Mouse (Mus musculus) liver, adult 2 months (tissue): ENCODE measurements around the gene Faf1. TPM values are rescaled to one million over a fixed set of nuclear protein-coding genes. Genes with fewer than 3 reads are reported as not detected.
A peak's percentile ranks its signal among the peaks of the same experiment; 100 is the strongest.

Experiments used
- DNase-seq: peaks from one replicate; pipeline ENCODE4 v3.0.0-alpha.2; 2011; ENCODE audit warnings: low read depth, low spot score; ENCODE audit errors: extremely low read depth
- H3K27ac ChIP-seq: fragments of 200-500 bp; replicated peaks from 2 replicates; pipeline ENCODE4 v1.5.1; 2012; ENCODE audit warnings: low read depth, mild to moderate bottlenecking, control low read depth, inconsistent platforms, low read length; ENCODE audit not compliant: insufficient read depth
- H3K27me3 ChIP-seq: fragments of 200-500 bp; 2 replicates; pipeline ENCODE4 v1.6.1; 2012; ENCODE audit warnings: mild to moderate bottlenecking, moderate library complexity, low read length, inconsistent platforms; ENCODE audit not compliant: control insufficient read depth, insufficient read depth
- H3K36me3 ChIP-seq: fragments of 200-500 bp; 2 replicates; pipeline ENCODE4 v1.6.1; 2012; ENCODE audit warnings: low read length, inconsistent platforms; ENCODE audit not compliant: control insufficient read depth, insufficient read depth
- H3K4me1 ChIP-seq: fragments of 200-500 bp; 2 replicates; pipeline ENCODE4 v1.6.1; 2011; ENCODE audit warnings: low read length; ENCODE audit not compliant: control insufficient read depth, insufficient read depth
- H3K4me3 ChIP-seq: fragments of 200-500 bp; 2 replicates; pipeline ENCODE4 v1.5.1; 2011; ENCODE audit warnings: low read depth, mild to moderate bottlenecking, control low read depth, low read length, moderate library complexity; ENCODE audit not compliant: insufficient read depth
- H3K79me2 ChIP-seq: fragments of 200-500 bp; 2 replicates; pipeline ENCODE4 v1.6.1; 2012; ENCODE audit warnings: inconsistent platforms, mild to moderate bottlenecking, low read length, moderate library complexity; ENCODE audit not compliant: control insufficient read depth, insufficient read depth
- H3K9ac ChIP-seq: fragments of 200-500 bp; 2 replicates; pipeline ENCODE4 v1.6.1; 2012; ENCODE audit warnings: low read depth, mild to moderate bottlenecking, control low read depth, inconsistent platforms, low read length
- CTCF ChIP-seq: fragments of 200-500 bp; IDR thresholded peaks from 2 replicates; pipeline ENCODE4 v1.5.1; 2011; ENCODE audit warnings: low read depth, low read length, control low read depth
- POLR2A ChIP-seq: fragments of 200-500 bp; IDR thresholded peaks from 2 replicates; pipeline ENCODE4 v1.6.1; 2011; ENCODE audit warnings: low read length, control low read depth; ENCODE audit not compliant: insufficient read depth; ENCODE audit errors: extremely low read depth
- WGBS: fragments of 180-500 bp; shearing (Covaris S2); methylation state at CpG from one replicate; pipeline ENCODE4 v1.1.7; 2018; 5-methylcytosine and 5-hydroxymethylcytosine counted together
- polyA plus RNA-seq: library from polyadenylated mRNA; depleted of rRNA; stranded (reverse); fragments of >200 nt; gene quantifications from 2 replicates; pipeline ENCODE4 v1.2.3, GENCODE M21; 2012
- total RNA-seq: library from RNA; depleted of rRNA; stranded (reverse); fragments of >200 nt; gene quantifications from 2 replicates; pipeline ENCODE4 v1.2.3, GENCODE M21; 2014

Gene Faf1
- total and polyA plus RNA-seq, 2 experiments, result 4.7 to 21.7 TPM

- 3% methylated on average over 66 of the region's 66 CpGs for WGBS
- Histone ChIP-seq H3K36me3 (no peaks in the 10 kb centered on the region), H3K9ac (no peak overlapping the region), H3K27me3 (peaks cover 53% of the 10 kb centered on the region), H3K79me2 (no peaks in the 10 kb centered on the region), H3K4me3 (no peak overlapping the region), H3K4me1 (no peaks in the 10 kb centered on the region; the same call in 1 of the 2 replicates), H3K27ac (no peak overlapping the region)
- no peak for TF ChIP-seq POLR2A
- TF ChIP-seq CTCF, result no peak
- DNase-seq, result no peak
These were observed 303.3 kb downstream of the Faf1 start for GRCm38 (mm10) chr4:109979461-109980320.

GRCm38 (mm10) chr4:109980321-109981082, 304.1 kb downstream of the Faf1 start:
- WGBS, result 9% methylated on average over 29 of the region's 29 CpGs
- Histone ChIP-seq H3K9ac (no peak overlapping the region), H3K27ac (no peak overlapping the region), H3K36me3 (no peaks in the 10 kb centered on the region), H3K79me2 (no peaks in the 10 kb centered on the region), H3K27me3 (peaks cover 58% of the 10 kb centered on the region), H3K4me1 (no peaks in the 10 kb centered on the region; the same call in 1 of the 2 replicates), H3K4me3 (no peak overlapping the region)
- TF ChIP-seq CTCF, result no peak
- TF ChIP-seq POLR2A, result no peak
- DNase-seq, result no peak

DNA sequence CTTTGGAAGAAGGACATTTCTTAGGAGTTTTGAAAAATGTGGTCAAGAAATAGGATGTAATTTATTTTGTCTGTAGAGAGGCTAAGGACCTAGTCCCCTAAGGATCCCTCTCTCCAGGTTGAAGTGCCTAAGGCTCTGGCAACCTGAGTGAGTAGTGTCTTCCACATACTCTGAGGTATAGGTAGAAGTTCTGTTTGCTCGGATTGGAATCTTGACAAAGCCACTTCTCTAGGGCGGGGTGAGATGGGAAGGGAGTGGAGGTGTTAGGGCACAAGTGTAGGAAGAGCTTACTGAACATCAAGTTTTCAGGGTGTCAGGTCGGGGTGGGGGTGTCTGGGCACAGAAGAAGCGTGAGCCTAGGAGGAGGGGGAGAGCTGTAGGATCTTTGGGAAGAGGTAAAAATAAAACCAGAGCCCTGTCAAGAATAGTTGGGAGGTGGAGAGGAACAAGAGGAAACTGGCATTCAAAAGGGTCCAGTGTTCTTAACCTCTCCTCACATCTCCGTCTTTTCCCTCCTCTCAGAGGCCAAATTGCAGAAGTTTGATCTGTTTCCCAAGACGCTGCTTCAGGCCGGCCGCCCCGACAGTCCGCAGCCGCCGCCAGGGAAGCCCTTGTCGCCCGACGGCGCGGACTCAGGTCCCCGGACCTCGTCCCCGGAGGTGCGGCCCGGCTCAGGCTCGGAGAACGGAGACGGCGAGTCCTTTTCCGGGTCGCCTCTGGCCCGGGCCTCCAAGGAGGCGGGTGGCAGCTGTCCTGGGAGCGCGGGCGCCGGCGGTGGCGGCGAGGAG, 304.9 kb downstream of the Faf1 start:
- no peak for TF ChIP-seq POLR2A
- TF ChIP-seq CTCF, result no peak
- Histone ChIP-seq H3K79me2 (no peaks in the 10 kb centered on the region), H3K27ac (no peak overlapping the region), H3K36me3 (no peaks in the 10 kb centered on the region), H3K27me3 (peaks cover 64% of the 10 kb centered on the region), H3K4me1 (no peaks in the 10 kb centered on the region; the same call in none of the 2 replicates), H3K9ac (no peak overlapping the region), H3K4me3 (no peak overlapping the region)
- DNase-seq, result no peak
- WGBS, result 4% methylated on average over 37 of the region's 37 CpGs

DNA sequence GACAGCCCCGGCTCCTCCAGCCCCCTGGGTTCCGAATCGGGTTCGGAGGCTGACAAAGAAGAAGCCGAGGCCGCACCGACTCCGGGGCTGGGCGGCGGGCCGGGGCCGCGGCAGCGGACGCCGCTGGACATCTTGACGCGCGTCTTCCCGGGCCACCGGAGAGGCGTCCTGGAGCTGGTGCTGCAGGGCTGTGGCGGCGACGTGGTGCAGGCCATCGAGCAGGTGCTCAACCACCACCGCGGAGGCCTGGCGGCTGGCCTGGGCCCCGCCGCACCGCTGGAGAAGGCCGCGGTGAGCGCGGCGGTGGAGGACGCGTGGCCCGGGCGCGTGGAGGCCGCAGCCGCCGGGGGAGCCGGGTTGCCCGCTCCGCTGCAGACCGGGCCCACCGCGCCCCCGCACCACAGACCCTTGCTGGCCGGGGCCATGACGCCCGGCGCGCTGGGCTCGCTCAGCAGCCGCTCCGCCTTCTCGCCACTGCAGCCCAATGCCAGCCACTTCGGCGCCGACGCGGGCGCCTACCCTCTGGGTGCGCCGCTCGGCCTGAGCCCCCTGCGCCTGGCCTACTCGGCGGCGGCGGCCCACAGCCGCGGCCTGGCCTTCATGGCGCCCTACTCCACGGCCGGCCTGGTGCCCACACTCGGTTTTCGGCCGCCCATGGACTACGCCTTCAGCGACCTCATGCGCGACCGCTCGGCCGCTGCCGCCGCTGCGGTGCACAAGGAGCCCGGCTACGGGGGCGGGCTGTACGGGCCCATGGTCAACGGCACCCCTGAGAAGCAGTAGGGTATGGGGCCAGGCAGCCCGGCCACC, 305.7 kb downstream of the Faf1 start:
- peak overlapping the region; percentile 11; the same call in 1 of the 2 replicates for H3K4me3 ChIP-seq
- WGBS, result 2% methylated on average over 99 of the region's 99 CpGs
- H3K27me3 ChIP-seq, result peaks cover 63% of the 10 kb centered on the region
- no peak overlapping the region for H3K9ac ChIP-seq
- H3K36me3 ChIP-seq, result no peaks in the 10 kb centered on the region
- no peak overlapping the region for H3K27ac ChIP-seq
- H3K79me2 ChIP-seq, result no peaks in the 10 kb centered on the region
- TF ChIP-seq POLR2A (no peak), CTCF (no peak)
- DNase-seq, result no peak
- H3K4me1 ChIP-seq, result no peaks in the 10 kb centered on the region; the same call in none of the 2 replicates

DNA sequence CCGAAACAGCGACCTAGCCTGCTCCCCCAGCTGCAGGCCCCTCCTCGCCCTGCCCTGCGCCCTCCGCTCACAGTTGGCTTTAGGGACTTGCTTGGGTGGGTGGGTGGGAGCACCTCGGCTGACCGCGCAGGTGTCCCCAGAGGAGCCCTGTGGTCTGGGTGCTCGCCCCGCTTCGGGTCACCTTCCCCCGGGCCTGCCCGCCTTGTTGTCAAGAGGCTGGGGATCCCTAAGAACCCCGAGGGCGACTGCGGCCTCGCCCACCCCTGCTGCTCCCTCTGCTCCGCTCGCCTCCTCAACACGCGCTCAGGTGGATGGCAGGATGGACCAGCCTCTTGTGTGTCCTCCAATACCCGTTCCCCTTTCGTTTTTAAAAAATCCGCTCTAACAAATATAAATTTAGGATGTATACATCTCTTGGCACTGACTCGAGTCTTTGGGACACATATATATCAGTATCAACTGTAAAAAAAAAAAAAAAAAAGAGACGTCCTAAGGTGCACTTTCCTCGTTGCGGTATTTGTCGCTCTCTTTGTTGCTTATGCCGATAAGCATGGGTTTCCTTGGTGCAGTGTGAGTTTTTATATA, 306.4 kb downstream of the Faf1 start:
- Histone ChIP-seq H3K27me3 (peaks cover 60% of the 10 kb centered on the region), H3K4me3 (peak overlapping the region; percentile 11; the same call in 1 of the 2 replicates), H3K9ac (no peak overlapping the region), H3K36me3 (no peaks in the 10 kb centered on the region), H3K27ac (no peak overlapping the region), H3K4me1 (no peaks in the 10 kb centered on the region; the same call in none of the 2 replicates), H3K79me2 (no peaks in the 10 kb centered on the region)
- no peak for DNase-seq
- no peak for TF ChIP-seq POLR2A
- no peak for TF ChIP-seq CTCF
- WGBS, result 5% methylated on average over 30 of the region's 30 CpGs
